ENCODE assay signal across 7 mouse cellular contexts in genomic region chr11:95777323-95778297, GRCm38 (mm10). TPM values are rescaled to one million over a fixed set of nuclear protein-coding genes. Genes with fewer than 3 reads are reported as not detected.
DNase-seq lines count a peak whose midpoint lies in the region; ATAC-seq and TF ChIP-seq lines count a peak whose summit lies in the region.

No protein-coding gene starts in this region.

- H3K4me1 ChIP-seq in heart, embryonic 11.5 days (ENCODE audit: control insufficient read depth, insufficient read depth, low read length) = no peaks in the 10 kb centered on the region
- peaks cover 23% of the 10 kb centered on the region for H3K4me1 ChIP-seq in lung, adult 2 months (ENCODE audit: control insufficient read depth, insufficient read depth, low read length)
- no peaks in the 10 kb centered on the region; the same call in none of the 2 replicates for H3K4me1 ChIP-seq in testis, adult 2 months (ENCODE audit: control insufficient read depth, insufficient read depth, low read length)

- H3K27ac ChIP-seq in heart, embryonic 11.5 days (ENCODE audit: low read depth, low read length) = peak overlapping the region; percentile 29; the same call in 1 of the 2 replicates
- peak overlapping the region; percentile 39; the same call in 1 of the 2 replicates for H3K27ac ChIP-seq in testis, adult 2 months (ENCODE audit: control insufficient read depth, insufficient read depth, low read depth, low read length)

- no peaks in the 10 kb centered on the region for H3K9me3 ChIP-seq in heart, embryonic 11.5 days (replicated peaks; ENCODE audit: control insufficient read depth, low read length)

- peak; percentile 48 for DNase-seq in ZHBTc4 (ENCODE audit: low read depth, low spot score)
- peak; percentile 73 for DNase-seq in c-Kit-negative CD71-positive TER-119-positive erythroid progenitor cells, embryonic 14.5 days (ENCODE audit: low read depth, low spot score)
- DNase-seq in lung, adult 2 months = peak; percentile 88
- no peak for DNase-seq in frontal cortex, postnatal 14 days (ENCODE audit: low spot score in 2 of 2)
- no peak for DNase-seq in embryo, embryonic 10.5 days (ENCODE audit: low spot score)

- 44% methylated on average over 17 of the region's 17 CpGs for WGBS in heart, embryonic 11.5 days (ENCODE audit: insufficient replicate concordance)
- WGBS in lung, adult 2 months = 21% methylated on average over 17 of the region's 17 CpGs

- no peak overlapping the region for H3K4me3 ChIP-seq in heart, embryonic 11.5 days (ENCODE audit: low read depth, low read length)
- no peak overlapping the region for H3K4me3 ChIP-seq in lung, adult 2 months (replicated peaks; ENCODE audit: extremely low read depth, low read depth, low read length)
- H3K4me3 ChIP-seq in testis, adult 2 months (ENCODE audit: control insufficient read depth, low read depth, low read length) = no peak overlapping the region

- no peaks in the 10 kb centered on the region for H3K36me3 ChIP-seq in heart, embryonic 11.5 days (ENCODE audit: control insufficient read depth, insufficient read depth, low read length)
- H3K36me3 ChIP-seq in testis, adult 2 months (ENCODE audit: control insufficient read depth, insufficient read depth, low read length) = no peaks in the 10 kb centered on the region

- H3K4me2 ChIP-seq in heart, embryonic 11.5 days = peak overlapping the region; percentile 34; the same call in 1 of the 2 replicates

- H3K27me3 ChIP-seq in heart, embryonic 11.5 days (ENCODE audit: control insufficient read depth, insufficient read depth, low read length) = no peaks in the 10 kb centered on the region
- no peaks in the 10 kb centered on the region for H3K27me3 ChIP-seq in testis, adult 2 months (ENCODE audit: control insufficient read depth, insufficient read depth, low read length)

- TF ChIP-seq CTCF in lung, adult 2 months (IDR thresholded peaks at IDR 0.05; ENCODE audit: insufficient read depth, low read length) = no peak
- no peak for TF ChIP-seq CTCF in testis, adult 2 months (IDR thresholded peaks at IDR 0.05; ENCODE audit: control insufficient read depth, insufficient read depth, insufficient replicate concordance, low read depth, low read length)

- 0 out of 2 replicates have a peak overlapping the region, but pooled peaks have one; percentile 22 for H3K9ac ChIP-seq in heart, embryonic 11.5 days (ENCODE audit: low read depth, low read length)

- no peak for ATAC-seq in heart, embryonic 11.5 days (replicated peaks; ENCODE audit: insufficient number of reproducible peaks, low FRiP score, low TSS enrichment)

- no peak for TF ChIP-seq POLR2A in lung, adult 2 months (IDR thresholded peaks at IDR 0.05; ENCODE audit: borderline replicate concordance, extremely low read depth, low read depth, low read length)
- TF ChIP-seq POLR2A in testis, adult 2 months (IDR thresholded peaks at IDR 0.05; ENCODE audit: control insufficient read depth, low read depth, low read length) = no peak

RNA-seq across cellular contexts. Expression of gene Phospho1, which starts 46.7 kb away (rescaled TPM):
- 1.1 TPM in 1 of 2 replicates, not detected in the other for polyA plus RNA-seq in heart, embryonic 11.5 days (2014; fragmentation: Nextera tagmentation; extraction: Ambion mirVana)
- 85.8 and 128 TPM in 2 replicates for polyA plus RNA-seq in lung, adult 2 months (2012; rRNA removed)
- 371 and 441 TPM in 2 replicates for polyA plus RNA-seq in testis, adult 2 months (2012; rRNA removed)

RNA-seq across cellular contexts. Expression of gene B130006D01Rik, which starts 54.2 kb away (rescaled TPM):
- polyA plus RNA-seq in heart, embryonic 11.5 days (2014; fragmentation: Nextera tagmentation; extraction: Ambion mirVana) = 0.70 and 1.1 TPM in 2 replicates
- polyA plus RNA-seq in lung, adult 2 months (2012; rRNA removed) = 0.07 and 0.18 TPM in 2 replicates
- 0.08 and 0.09 TPM in 2 replicates for polyA plus RNA-seq in testis, adult 2 months (2012; rRNA removed)

RNA-seq across cellular contexts. Expression of gene Gngt2, which starts 59.4 kb away (rescaled TPM):
- polyA plus RNA-seq in heart, embryonic 11.5 days (2014; fragmentation: Nextera tagmentation; extraction: Ambion mirVana) = 43.1 and 44.6 TPM in 2 replicates
- 18.1 and 31.9 TPM in 2 replicates for polyA plus RNA-seq in lung, adult 2 months (2012; rRNA removed)
- 0.41 and 0.49 TPM in 2 replicates for polyA plus RNA-seq in testis, adult 2 months (2012; rRNA removed)

Comparison
In these comparisons a context has a peak if more than half of its experiments do, and no peak if none do; other contexts are left out.
1. DNase-seq: peak in ZHBTc4 (single experiment), c-Kit-negative CD71-positive TER-119-positive erythroid progenitor cells, embryonic 14.5 days (single experiment) and lung, adult 2 months (single experiment); none in frontal cortex, postnatal 14 days (0 of 2) and embryo, embryonic 10.5 days (single experiment).
2. RNA of gene Phospho1, which starts 46.7 kb away (polyA plus RNA-seq): 371 to 441 TPM in testis, adult 2 months and 85.8 to 128 TPM in lung, adult 2 months; 1.1 TPM in heart, embryonic 11.5 days; every median in the first group is over 10 times any median in the second.
3. RNA of gene Gngt2, which starts 59.4 kb away (polyA plus RNA-seq): 43.1 to 44.6 TPM in heart, embryonic 11.5 days and 18.1 to 31.9 TPM in lung, adult 2 months; 0.41 to 0.49 TPM in testis, adult 2 months; every median in the first group is over 10 times any median in the second.